Mouse (Mus musculus) gastrocnemius, postnatal 36 days (tissue): ENCODE data around the gene Scgb3a1. TPM values are rescaled to one million over a fixed set of nuclear protein-coding genes. Genes with fewer than 3 reads are reported as not detected.

ENCODE experiments used
- DNase-seq, 2 experiments: peaks; one replicate each; pipeline ENCODE4 v3.0.0; 2022
- intact Hi-C: fragments of 180-260 bp; cut with DNase I; formaldehyde crosslinking; loops from one replicate; pipeline ENCODE4 v1.15.1; 2025
- total RNA-seq, 2 experiments: library from RNA; stranded (reverse); gene quantifications; 2 replicates each; pipeline ENCODE4 v1.2.3; 2021

The Scgb3a1 gene
- total RNA-seq, 2 experiments from 2014 or later: not detected

- intact Hi-C loops: loop anchor here (5.0 kb wide), 1 partner anchor 61 kb away; no protein-coding TSS in a partner anchor
- no peak for DNase-seq
These were observed 50.2 kb downstream of the Scgb3a1 start for GRCm38 (mm10) chr11:49713336-49714334.

Other genes with a start within 250 kb of the Scgb3a1 start
- not detected for gene Olfr1389, start 240.5 kb upstream of the Scgb3a1 start, total RNA-seq
- under 1 TPM in 1 of 2 experiments, not detected in 1; 0.08 TPM for gene Olfr1388, start 227.0 kb upstream of the Scgb3a1 start, total RNA-seq
- not detected for gene Olfr1387, start 208.3 kb upstream of the Scgb3a1 start, total RNA-seq
- gene Olfr1386, start 198.6 kb upstream of the Scgb3a1 start, total RNA-seq: not detected
- not detected for gene Olfr1385, start 174.5 kb upstream of the Scgb3a1 start, total RNA-seq
- gene Olfr1384, start 156.9 kb upstream of the Scgb3a1 start, total RNA-seq: not detected
- gene Olfr1383, start 144.0 kb upstream of the Scgb3a1 start, total RNA-seq: under 1 TPM in 1 of 2 experiments, not detected in 1; 0.32 TPM
- not detected for gene Olfr1382, start 135.4 kb upstream of the Scgb3a1 start, total RNA-seq
- not detected for gene Olfr1381, start 120.2 kb upstream of the Scgb3a1 start, total RNA-seq
- not detected for gene Olfr1380, start 106.7 kb upstream of the Scgb3a1 start, total RNA-seq
- gene Flt4, start 54.3 kb upstream of the Scgb3a1 start, total RNA-seq: 1 to 10 TPM; 1.9 to 2.9 TPM
- 10 to 100 TPM in 1 of 2 experiments, 1 to 10 TPM in 1; 9.7 to 10.5 TPM for gene Cnot6, start 49.1 kb downstream of the Scgb3a1 start, total RNA-seq
- gene Gfpt2, start 130.6 kb downstream of the Scgb3a1 start, total RNA-seq: 1 to 10 TPM; 5.7 to 6.2 TPM
- gene Mapk9, start 183.1 kb downstream of the Scgb3a1 start, total RNA-seq: 10 to 100 TPM; 43.5 to 49.9 TPM
- gene Rasgef1c, start 238.2 kb downstream of the Scgb3a1 start, total RNA-seq: under 1 TPM; 0.26 to 0.44 TPM